Mouse (Mus musculus): ENCODE data around the gene Gm21762. TPM values are rescaled to one million over a fixed set of nuclear protein-coding genes. Genes with fewer than 3 reads are reported as not detected.
"Not testable (repeated sequence)": the region's sequence is repeated elsewhere in the genome, so short reads cannot be mapped to it uniquely, and the experiment has no call there.

The Gm21762 gene
- polyA plus RNA-seq (2012) = not detected in 2 replicates

DNA sequence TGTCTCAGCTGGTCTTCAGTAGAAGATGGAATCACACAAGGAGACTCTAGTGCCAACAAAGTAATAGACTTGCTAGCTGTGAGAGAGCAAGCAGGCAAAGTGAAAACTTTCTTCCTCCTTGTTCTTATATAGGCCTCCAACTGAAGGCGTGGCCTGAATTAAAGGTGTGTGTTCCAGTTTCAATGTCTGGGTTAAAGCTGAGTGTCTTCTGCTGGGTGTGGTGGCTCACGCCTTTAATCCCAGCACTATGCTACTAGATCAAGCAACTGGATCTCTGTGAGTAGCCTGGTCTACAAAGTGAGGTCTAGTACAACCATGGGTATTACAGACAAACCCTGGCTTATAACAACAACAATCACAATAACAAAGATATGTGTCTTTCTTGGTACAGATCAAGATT is at the start of gene Gm21762:
Gene Gm21762 (minus strand): TSS at position 101 of the 400 bp plus-strand sequence.
- H3K36me3 ChIP-seq (ENCODE audit: control insufficient read depth); H3K9me3 ChIP-seq (ENCODE audit: control insufficient read depth, low read length); H3K4me1 ChIP-seq (ENCODE audit: control insufficient read depth); H3K27me3 ChIP-seq (ENCODE audit: control insufficient read depth); H3K4me3 ChIP-seq (replicated peaks): not testable (repeated sequence)

- not testable (repeated sequence) for H3K9me3 ChIP-seq (ENCODE audit: control insufficient read depth, low read length); H3K36me3 ChIP-seq (ENCODE audit: control insufficient read depth); H3K27me3 ChIP-seq (ENCODE audit: control insufficient read depth); H3K4me1 ChIP-seq (ENCODE audit: control insufficient read depth); H3K4me3 ChIP-seq (replicated peaks)
These were observed 47.1 kb upstream of the Gm21762 start, which contains the start of gene AF067061 for GRCm38 (mm10) chr13:120262870-120263269. TSS of gene AF067061 (plus strand) at chr13:120263114.

DNA sequence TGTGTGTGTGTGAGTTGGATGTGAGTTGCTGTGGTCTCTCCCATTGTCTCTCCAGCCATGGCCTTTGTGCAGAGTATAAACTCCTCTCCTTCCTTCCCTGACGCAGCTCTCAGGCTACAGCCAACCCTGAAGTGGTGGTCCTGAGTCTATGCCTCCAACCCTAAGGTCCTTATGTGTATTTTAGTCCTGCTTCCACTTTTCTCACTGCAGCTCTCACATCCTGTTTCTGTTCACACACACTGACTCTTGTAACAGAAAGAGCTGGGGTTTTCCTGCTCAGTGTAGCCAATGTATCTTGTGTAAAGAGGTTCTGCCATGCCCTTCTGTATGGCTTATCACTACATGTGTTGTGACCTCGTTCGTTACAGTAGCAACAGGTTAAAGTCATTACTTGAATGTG is 44.0 kb upstream of the Gm21762 start:
- not testable (repeated sequence) for H3K36me3 ChIP-seq (ENCODE audit: control insufficient read depth); H3K4me1 ChIP-seq (ENCODE audit: control insufficient read depth); H3K4me3 ChIP-seq (replicated peaks); H3K9me3 ChIP-seq (ENCODE audit: control insufficient read depth, low read length); H3K27me3 ChIP-seq (ENCODE audit: control insufficient read depth)

DNA sequence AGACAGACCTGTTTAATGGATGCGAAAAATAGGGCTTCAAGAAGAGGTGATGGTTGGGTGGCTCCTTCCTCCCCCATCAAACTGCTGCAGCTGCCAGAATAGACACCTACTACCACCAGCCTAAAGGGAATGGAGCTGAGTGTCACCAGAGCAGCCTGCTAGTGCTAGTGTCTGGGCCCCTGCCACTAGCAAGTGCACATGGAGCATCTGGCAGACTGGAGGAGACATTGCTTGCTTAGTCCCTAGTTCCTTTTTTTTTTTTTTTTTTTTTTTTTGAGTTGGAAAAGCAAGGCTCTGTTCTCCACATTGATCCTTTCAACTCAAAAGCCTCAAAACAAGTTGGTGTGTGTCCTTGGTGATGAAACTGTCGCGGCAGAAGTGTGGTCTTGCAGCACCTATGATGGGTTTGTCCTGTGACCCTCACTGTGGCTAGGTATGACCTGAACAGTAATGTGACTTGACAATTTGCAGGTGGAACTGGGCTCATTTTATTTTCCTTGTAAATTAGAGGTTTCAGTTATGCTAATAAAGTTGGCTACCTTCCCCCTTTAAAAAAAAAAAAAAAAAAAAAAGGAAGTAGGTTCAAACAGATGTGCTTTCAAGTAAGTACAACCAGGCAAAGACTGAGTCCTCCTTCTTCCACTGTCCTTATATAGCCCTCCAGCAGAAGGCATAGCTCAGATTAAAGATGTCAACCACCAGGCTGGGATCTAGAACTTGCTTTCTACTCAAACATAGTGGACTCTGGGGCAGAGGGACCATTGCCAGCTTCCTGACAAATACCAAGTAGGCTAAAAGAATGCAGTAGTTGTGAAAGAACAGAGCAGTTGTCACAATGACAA is 43.3 kb upstream of the Gm21762 start:
- H3K4me3 ChIP-seq (replicated peaks); H3K36me3 ChIP-seq (ENCODE audit: control insufficient read depth); H3K27me3 ChIP-seq (ENCODE audit: control insufficient read depth); H3K9me3 ChIP-seq (ENCODE audit: control insufficient read depth, low read length); H3K4me1 ChIP-seq (ENCODE audit: control insufficient read depth): not testable (repeated sequence)

DNA sequence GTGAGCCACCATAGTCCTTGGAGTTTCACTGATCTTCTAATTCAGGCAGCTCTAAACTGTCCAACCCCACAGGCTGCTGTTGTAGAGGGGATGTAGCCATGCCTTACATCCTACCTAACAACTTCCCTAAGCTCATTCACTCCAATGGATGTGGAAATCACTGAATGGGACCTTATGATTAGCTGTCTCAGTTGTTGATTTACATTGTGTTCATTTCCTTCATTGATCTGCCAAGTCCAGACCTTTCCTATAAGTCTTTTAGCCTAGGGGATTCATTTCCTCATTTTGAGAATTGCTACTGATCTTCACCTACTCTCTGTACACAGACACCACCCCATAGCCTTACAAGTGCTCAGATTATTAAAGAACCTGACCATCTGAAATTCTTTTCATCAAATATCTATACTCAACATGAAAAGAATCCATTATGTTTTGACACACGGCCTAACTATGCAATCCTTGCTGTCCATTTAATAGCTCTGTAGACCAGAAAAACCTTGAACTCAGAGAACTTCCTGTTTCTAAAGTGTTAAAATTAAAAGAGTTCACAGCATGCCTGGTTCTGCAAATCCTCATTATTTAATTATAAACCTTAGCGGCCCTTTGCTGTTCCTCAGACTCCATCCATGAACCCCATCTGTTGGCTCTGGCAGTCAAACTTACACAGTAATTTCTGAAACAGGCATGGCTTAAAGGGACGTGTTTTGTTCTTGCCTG is 35.6 kb upstream of the Gm21762 start:
- not testable (repeated sequence) for H3K36me3 ChIP-seq (ENCODE audit: control insufficient read depth); H3K4me3 ChIP-seq (replicated peaks); H3K27me3 ChIP-seq (ENCODE audit: control insufficient read depth); H3K4me1 ChIP-seq (ENCODE audit: control insufficient read depth); H3K9me3 ChIP-seq (ENCODE audit: control insufficient read depth, low read length)

DNA sequence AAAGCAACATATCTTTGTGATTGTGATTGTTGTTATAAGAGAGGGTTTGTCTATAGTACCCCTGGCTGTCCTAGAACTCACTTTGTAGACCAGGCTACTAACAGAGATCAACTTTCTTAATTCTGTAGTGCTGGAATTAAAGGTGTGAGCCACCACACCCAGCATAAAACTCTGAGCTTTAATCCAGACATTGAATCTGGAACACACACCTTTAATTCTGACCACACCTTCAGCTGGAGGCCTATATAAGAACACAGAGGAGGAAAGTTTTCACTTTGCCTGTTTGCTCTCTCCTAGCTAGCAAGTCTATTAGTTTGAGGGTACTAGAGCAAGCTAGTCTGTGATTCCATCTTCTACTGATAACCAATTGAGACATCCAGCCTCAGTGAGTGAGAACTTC is 23.1 kb upstream of the Gm21762 start, which contains the start of gene Gm21731:
Gene Gm21731 (plus strand): TSS at position 301 of the 400 bp plus-strand sequence.
- not testable (repeated sequence) for H3K4me3 ChIP-seq (replicated peaks); H3K27me3 ChIP-seq (ENCODE audit: control insufficient read depth); H3K4me1 ChIP-seq (ENCODE audit: control insufficient read depth)

DNA sequence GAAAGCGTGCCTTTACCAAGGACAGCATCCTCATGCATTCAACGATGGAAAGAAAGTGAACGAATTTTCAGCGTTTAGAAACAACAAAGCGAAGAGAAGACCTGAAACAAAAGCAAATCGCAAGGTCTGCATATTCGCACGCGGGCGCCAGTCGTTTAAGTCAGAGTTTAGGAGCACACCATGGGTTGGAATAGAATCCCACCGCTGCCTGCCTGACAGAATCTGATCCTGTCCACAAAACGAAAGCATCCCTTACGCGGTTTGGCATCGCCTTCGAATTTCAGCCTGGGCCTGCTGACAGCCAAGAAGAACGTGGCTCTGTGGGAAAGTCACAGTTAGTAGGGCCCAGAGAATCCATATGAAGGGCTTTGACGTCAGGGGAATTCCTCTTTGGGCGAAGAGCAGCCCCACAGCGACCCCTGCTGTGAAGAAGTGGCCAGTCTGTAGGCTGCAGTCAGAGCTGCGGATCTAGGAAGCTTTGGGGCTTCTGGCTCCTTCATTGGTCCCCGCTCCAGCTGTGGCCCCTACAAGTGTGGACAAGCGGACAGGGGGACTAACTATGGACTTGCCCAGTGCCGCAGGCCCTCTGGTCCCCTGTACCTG is 16.8 kb upstream of the Gm21762 start:
- not testable (repeated sequence) for H3K4me1 ChIP-seq (ENCODE audit: control insufficient read depth); H3K27me3 ChIP-seq (ENCODE audit: control insufficient read depth); H3K9me3 ChIP-seq (ENCODE audit: control insufficient read depth, low read length); H3K4me3 ChIP-seq (replicated peaks); H3K36me3 ChIP-seq (ENCODE audit: control insufficient read depth)

More for the DNA sequence above, 23.1 kb upstream of the Gm21762 start, which contains the start of gene Gm21731:
- not testable (repeated sequence) for H3K9me3 ChIP-seq (ENCODE audit: control insufficient read depth, low read length); H3K36me3 ChIP-seq (ENCODE audit: control insufficient read depth)

GRCm38 (mm10) chr13:120231798-120232197 is 16.1 kb upstream of the Gm21762 start:
- not testable (repeated sequence) for H3K36me3 ChIP-seq (ENCODE audit: control insufficient read depth); H3K27me3 ChIP-seq (ENCODE audit: control insufficient read depth)

DNA sequence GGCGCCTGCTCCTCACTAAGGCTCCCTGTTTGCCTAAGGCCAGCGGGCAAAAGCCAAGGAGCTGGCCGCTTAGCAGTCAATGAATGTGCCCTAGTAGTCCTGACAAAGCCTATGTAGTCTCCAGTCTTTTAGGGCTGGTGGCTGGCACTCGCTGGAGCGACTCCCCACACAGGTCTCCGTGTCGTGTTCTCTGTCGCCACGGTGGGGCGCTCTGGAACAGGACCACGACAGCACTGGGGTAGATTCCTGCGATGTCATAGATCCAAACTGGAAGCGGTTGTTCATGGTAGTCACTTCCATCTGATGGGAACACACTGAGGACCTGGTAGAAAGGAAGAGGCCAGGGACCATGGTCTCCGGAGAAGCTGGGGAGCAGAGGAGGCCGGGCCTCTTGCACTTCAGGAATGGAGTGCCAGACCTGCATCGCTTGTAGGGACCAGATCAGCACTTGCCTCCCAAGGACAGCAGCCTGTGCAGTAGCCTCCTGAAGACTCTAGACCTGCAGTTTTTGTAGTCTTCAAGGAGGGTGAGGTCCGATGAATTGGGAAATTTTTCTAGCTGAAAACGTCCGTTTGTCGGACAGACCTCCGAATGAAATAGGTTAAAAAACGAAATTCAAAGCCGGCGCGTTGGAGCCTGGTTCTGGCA is 7.4 kb upstream of the Gm21762 start:
- not testable (repeated sequence) for H3K4me1 ChIP-seq (ENCODE audit: control insufficient read depth); H3K36me3 ChIP-seq (ENCODE audit: control insufficient read depth); H3K27me3 ChIP-seq (ENCODE audit: control insufficient read depth); H3K4me3 ChIP-seq (replicated peaks); H3K9me3 ChIP-seq (ENCODE audit: control insufficient read depth, low read length)

More at GRCm38 (mm10) chr13:120231798-120232197, 16.1 kb upstream of the Gm21762 start:
- not testable (repeated sequence) for H3K4me1 ChIP-seq (ENCODE audit: control insufficient read depth); H3K4me3 ChIP-seq (replicated peaks); H3K9me3 ChIP-seq (ENCODE audit: control insufficient read depth, low read length)

- not testable (repeated sequence) for H3K4me3 ChIP-seq (replicated peaks); H3K4me1 ChIP-seq (ENCODE audit: control insufficient read depth); H3K27me3 ChIP-seq (ENCODE audit: control insufficient read depth); H3K9me3 ChIP-seq (ENCODE audit: control insufficient read depth, low read length); H3K36me3 ChIP-seq (ENCODE audit: control insufficient read depth)
These were observed 5.2 kb upstream of the Gm21762 start for GRCm38 (mm10) chr13:120220922-120221321.

DNA sequence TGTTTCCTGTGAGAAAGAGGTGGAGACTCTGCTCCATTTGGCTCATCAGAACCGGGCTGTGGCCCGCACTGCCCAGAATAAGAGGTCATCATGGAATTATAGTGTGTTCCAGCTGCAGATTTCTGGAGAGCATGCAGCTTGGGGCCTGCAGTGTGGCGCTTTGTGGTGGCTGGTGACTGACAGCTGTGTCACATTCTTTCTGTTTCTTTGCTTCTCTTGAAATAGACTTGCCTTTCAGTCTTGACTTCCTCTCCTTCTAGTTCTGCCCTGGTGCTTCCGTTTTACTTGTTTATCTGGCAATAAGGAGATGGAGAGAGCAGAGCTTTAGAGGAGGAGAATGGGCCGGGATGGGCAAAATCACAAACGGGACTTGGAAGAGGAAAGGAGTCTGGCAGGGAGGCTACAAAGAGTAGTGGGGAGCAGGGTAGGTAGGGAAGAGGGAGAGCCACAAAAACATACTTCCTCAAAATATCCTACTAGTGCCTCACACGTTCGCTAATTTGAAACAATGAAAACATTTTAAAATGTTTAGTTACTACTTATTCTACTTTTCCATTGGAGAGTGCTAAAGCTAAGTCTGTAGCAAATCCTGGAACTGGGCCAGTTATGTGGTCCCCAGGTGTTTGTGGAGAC is 19.4 kb downstream of the Gm21762 start:
- H3K27me3 ChIP-seq (ENCODE audit: control insufficient read depth); H3K4me3 ChIP-seq (replicated peaks); H3K4me1 ChIP-seq (ENCODE audit: control insufficient read depth); H3K9me3 ChIP-seq (ENCODE audit: control insufficient read depth, low read length); H3K36me3 ChIP-seq (ENCODE audit: control insufficient read depth): not testable (repeated sequence)

DNA sequence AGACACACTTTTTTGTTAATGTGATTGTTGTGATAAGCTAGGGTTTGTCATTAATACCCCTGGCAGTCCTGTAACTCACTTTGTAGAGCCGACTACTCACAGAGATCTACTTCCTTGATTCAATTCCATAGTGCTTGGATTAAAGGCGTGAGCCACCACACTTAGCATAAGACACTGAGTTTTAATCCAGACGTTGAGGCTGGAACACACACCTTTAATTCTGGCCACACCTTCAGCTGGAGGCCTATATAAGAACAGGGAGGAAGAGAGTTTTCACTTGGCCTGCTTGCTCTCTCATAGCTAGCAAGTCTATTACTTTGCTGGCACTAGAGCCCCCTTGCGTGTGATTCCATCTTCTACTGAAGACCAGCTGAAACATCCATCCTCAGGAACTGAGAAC is 43.6 kb downstream of the Gm21762 start, which contains the start of gene Gm21818:
Gene Gm21818 (plus strand): TSS at position 301 of the 400 bp plus-strand sequence.
- H3K4me3 ChIP-seq (replicated peaks); H3K36me3 ChIP-seq (ENCODE audit: control insufficient read depth); H3K27me3 ChIP-seq (ENCODE audit: control insufficient read depth); H3K9me3 ChIP-seq (ENCODE audit: control insufficient read depth, low read length); H3K4me1 ChIP-seq (ENCODE audit: control insufficient read depth): not testable (repeated sequence)

DNA sequence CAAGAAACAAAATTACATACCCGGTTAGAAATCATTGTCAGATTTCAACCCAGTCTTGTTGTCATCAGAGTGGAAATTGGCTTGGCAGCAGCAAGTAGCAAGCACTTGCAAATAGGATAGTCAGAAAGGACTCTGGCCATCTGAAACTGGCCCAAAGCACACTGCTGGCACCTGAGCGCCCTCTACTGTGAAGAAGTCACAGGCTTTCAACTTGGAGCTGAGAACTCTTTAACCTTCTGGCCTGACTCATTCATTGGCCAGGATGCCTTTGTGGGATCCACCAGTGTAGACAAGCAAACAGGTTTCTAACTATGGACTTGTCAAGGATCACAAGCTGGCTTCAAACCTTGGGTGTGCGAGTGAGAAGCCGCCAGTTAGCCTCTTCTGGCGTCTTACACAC is 47.4 kb downstream of the Gm21762 start:
- H3K27me3 ChIP-seq (ENCODE audit: control insufficient read depth); H3K4me1 ChIP-seq (ENCODE audit: control insufficient read depth); H3K9me3 ChIP-seq (ENCODE audit: control insufficient read depth, low read length); H3K36me3 ChIP-seq (ENCODE audit: control insufficient read depth); H3K4me3 ChIP-seq (replicated peaks): not testable (repeated sequence)

All from erythroblast, embryonic 14.5 days (primary cell).